Mouse (Mus musculus): Measurements from ENCODE around the gene Cul9.

DNA sequence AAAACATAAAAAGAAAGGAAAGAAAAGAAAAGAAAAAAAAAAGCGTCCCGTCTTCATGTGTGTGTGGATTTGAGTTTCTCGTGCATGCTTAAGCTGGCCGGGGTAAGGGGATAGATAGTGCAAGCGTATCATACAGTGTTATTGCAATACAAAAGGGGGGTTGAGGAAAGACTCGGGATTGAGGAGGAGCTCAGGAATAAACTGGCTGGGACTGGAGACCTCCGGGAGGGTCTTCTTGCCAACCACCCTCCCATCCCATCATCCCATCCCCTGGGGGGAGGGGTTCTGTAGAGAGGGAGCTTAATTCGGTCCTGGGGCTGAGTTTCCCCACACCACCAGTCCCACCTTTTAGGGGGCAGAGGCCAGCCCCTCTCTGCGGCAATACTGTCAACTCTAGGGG is 91.6 kb downstream of the Cul9 start:
- TF ChIP-seq CTCF (IDR thresholded peaks at IDR 0.05; ENCODE audit: control insufficient read depth, insufficient read depth, low read length) (no peak), POLR2A (IDR thresholded peaks at IDR 0.05; ENCODE audit: borderline replicate concordance, control insufficient read depth, low read depth, low read length) (no peak)

All from bone marrow, adult 2 months (tissue).